Mouse (Mus musculus): ENCODE measurements around the gene Pdss2. TPM values are rescaled to one million over a fixed set of nuclear protein-coding genes. Genes with fewer than 3 reads are reported as not detected.
A peak's percentile ranks its signal among the peaks of the same experiment; 100 is the strongest.

Pdss2 gene
- total RNA-seq, 2 experiments from 2014 or later, result 20.1 to 20.6 TPM

GRCm38 (mm10) chr10:43478751-43479435 is 257.6 kb downstream of the Pdss2 start, which contains the start of gene Bend3:
Gene Bend3, plus strand, starts transcription at chr10:43478831.
- intact Hi-C loops (cut with DNase I), result no loop called here
- DNase-seq, result peak; percentile 20 to 47

DNA sequence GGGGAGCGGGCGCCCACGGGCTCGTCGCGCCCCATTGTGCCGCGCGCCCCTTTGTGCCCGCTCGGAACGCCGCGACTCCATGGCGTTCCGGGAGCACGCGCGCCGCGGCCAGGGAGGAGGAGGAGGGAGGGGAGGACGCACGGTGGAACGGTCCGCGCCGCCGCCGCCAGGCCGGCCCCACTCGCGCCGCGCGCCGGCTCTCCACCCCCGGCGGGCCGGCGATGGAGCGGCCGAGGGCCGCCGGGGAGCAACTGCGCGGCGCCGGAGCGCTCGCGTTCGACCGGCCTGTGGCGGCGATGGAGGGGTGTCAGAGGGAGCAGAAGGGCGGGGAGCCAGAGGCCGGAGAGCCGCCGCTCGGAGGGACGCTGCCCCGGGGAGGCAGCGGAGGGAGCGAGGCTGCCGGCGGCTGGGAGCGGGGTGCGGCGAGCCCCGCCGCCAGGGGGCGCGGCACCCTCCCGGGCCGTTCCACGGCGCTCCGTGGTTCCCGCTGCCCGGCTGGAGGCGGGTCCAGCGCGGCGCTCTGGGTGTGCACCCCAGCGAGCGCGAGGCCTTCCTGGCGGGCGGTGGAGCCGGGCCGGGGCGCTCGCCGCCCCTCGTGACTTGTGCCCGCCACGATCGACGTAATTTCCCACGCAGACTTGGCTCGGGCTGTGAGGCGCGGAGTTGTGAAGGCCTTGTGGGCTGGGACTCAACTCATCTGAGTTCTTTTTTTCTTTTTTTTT is 258.3 kb downstream of the Pdss2 start:
- intact Hi-C loops (cut with DNase I), result loop anchor here (1.0 kb wide), 1 partner anchor 61 kb away; the partner anchor contains the start of gene 1700021F05Rik
- DNase-seq, result peak; percentile 78 to 84

- intact Hi-C loops (cut with DNase I), result loop anchor here (1.0 kb wide), 1 partner anchor 60 kb away; the partner anchor contains the start of gene 1700021F05Rik
These were observed 259.1 kb downstream of the Pdss2 start for GRCm38 (mm10) chr10:43480227-43480849.

GRCm38 (mm10) chr10:43481179-43481578 is 259.9 kb downstream of the Pdss2 start:
- no peak for DNase-seq
- intact Hi-C loops (cut with DNase I), result no loop called here

More at GRCm38 (mm10) chr10:43480227-43480849, 259.1 kb downstream of the Pdss2 start:
- no peak for DNase-seq

DNA sequence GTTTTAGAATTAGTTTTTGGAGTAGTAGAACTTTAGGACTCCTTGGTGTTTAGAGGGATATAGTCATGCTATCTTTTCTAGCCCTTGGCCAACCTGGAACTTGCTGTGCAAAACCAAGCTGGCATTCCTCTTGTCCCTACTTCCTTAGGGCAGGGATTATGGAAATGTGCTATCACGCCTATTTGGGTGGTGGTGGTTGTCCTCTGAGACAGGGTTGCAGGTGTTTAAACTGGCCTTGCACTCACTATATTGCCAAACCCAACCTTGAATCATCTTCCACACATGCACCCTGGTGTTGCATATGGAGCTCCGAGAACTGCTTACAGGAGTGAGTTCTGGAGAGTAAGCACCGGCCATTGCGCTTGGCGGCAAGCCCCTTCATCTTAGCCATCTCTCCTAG is 260.7 kb downstream of the Pdss2 start:
- intact Hi-C loops (cut with DNase I), result no loop called here
- no peak for DNase-seq

DNA sequence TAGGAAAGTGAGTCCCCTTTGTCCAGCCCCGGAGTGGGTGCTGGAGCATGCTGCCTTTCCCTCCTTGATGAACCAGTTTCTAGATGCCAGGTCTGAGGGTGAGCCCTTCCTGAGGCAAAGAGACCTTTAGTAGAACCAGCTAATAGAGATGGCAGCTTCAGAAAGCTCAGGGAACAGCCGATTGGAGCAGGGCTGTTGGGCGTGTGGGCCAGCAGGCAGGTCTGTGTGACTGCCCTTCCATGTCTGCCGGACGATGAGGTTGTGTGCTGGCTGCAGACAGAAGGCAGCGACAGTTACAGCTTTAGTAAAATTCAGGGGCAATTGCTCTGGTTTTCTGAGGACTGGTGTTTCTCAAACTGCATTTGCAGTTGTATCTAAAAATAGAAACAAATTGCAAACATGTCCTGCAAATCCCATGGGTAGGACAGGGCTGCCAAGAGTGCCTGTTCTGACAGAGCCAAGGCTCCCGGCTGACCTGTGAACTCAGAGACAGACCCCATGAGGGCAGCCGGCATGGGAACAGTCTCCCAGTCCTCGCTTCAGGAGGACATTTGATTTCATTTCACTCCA is 262.2 kb downstream of the Pdss2 start:
- DNase-seq, result peak; percentile 26 to 47
- intact Hi-C loops (cut with DNase I), result no loop called here

- DNase-seq, result no peak
- intact Hi-C loops (cut with DNase I), result no loop called here
These were observed 264.5 kb downstream of the Pdss2 start for GRCm38 (mm10) chr10:43485751-43486268.

DNA sequence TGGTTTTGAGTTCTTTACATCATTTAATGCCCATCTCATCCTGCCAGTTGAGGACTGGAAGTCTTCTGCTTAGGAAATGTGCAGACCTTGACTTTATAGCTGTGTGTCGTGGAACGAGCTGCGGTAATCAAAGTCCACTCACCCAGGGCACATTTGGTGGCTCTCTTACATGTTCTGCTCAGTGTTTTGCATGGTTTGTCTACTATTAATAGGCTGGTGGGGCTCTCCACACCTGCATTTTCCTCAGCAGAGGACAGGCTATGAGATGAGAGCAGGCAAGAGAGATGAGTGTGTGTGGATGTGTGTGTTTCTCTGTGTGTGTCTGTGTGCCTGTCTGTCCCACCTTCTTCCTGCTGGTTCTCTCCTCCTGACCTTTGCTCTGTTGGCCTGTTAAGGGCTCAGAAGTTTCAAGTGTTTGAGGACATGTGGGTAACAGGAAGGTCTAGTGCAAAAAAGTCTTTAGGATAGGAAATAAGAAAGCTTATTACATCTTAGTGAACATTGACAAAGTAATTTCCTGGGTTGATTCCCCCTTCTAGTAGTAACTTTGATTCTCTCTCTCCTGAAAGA is 266.2 kb downstream of the Pdss2 start:
- no peak for DNase-seq
- intact Hi-C loops (cut with DNase I), result no loop called here

DNA sequence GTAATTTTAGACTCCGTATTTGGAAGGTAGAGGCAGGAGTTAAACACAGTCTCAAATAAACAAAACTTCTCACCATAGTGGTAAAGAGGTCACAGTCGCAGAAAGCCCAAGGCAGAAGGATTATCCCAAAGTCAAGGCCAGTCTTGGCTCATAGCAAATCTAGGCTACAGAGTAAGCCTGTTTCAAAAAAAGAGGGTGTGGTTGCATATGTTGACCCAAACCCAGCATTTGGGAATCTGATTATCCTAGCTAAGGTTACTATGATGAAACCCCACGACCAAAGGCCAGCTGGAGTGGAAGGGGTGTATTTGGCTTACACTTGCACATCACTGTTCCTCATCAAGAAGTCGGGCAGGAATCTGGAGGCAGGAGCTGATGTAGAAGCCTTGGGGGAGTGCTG is 267.0 kb downstream of the Pdss2 start:
- DNase-seq, result no peak
- intact Hi-C loops (cut with DNase I), result no loop called here

DNA sequence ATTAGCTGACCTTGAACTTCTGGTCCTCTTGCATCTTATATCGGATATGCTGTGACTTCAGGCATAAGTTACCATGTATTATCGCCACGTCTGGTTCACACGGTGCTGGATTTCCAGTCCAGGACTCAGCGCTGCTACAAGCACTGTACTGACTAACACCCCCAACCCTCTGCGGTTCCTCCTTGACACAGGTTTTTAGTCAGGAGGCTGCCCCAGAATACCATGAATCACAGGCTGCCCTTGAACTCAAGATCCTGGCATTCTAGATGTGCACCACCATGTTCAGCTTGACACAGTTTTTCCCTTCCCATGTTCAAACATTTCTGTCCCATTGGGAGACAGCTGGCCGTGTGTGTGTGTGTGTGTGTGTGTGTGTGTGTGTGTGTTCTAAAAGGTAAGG is 267.9 kb downstream of the Pdss2 start:
- intact Hi-C loops (cut with DNase I), result no loop called here
- no peak for DNase-seq

- intact Hi-C loops (cut with DNase I), result no loop called here
- no peak for DNase-seq
These were observed 268.3 kb downstream of the Pdss2 start for GRCm38 (mm10) chr10:43489550-43489949.

- DNase-seq, result no peak
- intact Hi-C loops (cut with DNase I), result no loop called here
These were observed 268.7 kb downstream of the Pdss2 start for GRCm38 (mm10) chr10:43490034-43490433.

DNA sequence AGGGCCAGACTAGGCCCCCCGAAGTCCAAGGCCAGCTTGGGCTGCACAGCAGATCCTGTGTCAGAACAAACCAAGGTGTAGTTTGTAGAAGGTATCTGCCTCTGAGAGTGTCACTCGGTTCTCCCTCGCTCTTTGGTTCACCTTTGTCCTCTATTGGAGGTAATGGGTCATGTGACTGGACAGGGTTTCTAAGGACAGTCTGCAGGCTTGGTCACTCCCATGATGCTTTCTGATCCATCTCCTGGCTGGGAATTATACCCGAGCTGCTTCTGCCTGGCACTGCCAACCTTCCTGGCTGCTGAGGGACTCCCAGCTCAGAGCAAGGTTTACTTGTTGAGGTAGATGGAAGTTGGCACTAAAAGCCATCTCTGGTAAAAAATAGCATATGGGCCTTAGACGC is 269.6 kb downstream of the Pdss2 start:
- DNase-seq, result no peak
- intact Hi-C loops (cut with DNase I), result no loop called here

- DNase-seq, result no peak
- intact Hi-C loops (cut with DNase I), result no loop called here
These were observed 281.3 kb downstream of the Pdss2 start for GRCm38 (mm10) chr10:43502599-43502998.

GRCm38 (mm10) chr10:43504291-43504690 is 283.0 kb downstream of the Pdss2 start:
- intact Hi-C loops (cut with DNase I), result no loop called here
- DNase-seq, result no peak

DNA sequence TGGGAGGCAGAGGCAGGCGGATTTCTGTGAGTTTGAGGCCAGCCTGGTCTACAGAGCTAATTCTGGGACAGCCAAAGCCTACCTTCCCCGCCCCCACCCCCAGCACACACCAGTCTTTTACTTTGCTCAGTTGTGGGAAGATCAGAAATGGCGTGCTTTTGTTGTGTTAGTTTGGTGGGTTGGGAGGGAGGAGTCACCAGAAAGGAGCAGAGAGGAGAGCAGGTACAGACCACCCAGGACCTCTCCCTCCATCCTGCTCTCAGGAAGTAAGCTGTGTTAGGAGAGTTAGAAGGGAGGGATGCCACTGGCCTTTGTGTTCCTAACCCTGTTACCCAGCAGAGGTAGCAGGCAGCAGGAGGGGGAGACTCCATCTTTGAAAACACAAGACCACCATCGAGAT is 285.8 kb downstream of the Pdss2 start:
- DNase-seq, result no peak
- intact Hi-C loops (cut with DNase I), result no loop called here

DNA sequence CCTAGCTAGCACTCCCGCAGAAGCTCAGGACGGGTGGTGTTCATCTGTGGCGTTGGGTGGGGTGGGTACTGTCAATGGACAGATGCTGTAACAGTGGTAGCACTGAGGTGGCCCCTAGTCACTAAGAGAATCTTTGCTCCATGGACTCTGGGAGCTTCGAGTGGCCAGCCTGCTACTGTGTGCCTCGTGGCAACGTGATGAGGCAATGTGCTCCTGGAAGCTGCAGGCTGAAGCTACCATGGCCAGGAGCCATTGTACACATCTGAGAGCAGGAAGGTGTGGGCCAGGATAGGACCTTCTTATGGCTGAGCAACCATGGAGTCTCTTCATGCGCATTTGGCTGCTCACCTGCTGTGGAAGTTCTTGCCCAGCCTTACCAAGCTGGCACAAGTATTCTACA is 287.9 kb downstream of the Pdss2 start:
- intact Hi-C loops (cut with DNase I), result no loop called here
- no peak for DNase-seq

DNA sequence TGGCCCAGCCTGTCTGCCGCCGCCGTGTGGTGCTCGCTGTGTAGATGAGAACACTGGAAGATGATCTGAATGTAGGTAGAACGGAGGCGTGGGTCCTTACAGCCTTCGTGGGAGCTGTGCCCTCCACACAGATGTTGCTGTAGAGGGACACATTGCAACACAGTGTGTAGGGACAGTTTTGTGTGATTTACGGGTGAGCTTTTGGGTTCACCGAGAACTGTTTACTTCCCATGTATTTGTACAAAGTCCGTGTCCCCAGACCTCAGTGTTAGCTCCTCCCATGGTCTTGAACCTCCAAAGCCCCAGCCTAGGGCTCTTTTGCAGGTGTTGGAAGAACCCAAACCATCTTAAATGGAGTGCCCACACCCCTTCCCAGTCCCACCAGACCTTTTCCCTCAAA is 291.7 kb downstream of the Pdss2 start:
- DNase-seq, result no peak
- intact Hi-C loops (cut with DNase I), result no loop called here
